Mouse (Mus musculus): Measurements from ENCODE around the gene Gchfr. TPM values are rescaled to one million over a fixed set of nuclear protein-coding genes. Genes with fewer than 3 reads are reported as not detected.

Gchfr gene
- total and polyA plus RNA-seq, 3 experiments, result 1.1 to 18.2 (median 1.8) TPM

DNA sequence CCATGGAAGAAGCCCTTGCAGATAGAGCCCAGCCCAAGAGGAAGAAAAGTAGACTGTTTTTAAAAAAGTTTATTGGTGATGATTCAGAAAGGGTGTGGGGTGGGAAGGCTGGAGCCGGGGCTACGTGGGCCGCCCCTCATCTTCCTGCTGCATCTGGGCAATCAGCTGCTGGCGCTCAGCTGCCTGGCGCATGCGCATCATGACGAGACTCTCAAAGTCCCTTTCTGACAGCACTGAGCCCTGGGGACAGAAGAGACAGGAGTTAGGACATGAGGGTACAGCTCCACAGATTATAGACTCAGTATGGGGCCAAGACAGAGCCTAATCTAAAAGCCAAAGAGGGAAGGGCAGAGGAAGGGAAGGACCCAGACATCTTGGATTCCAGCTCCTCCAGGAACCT is 4.9 kb downstream of the Gchfr start:
- no peak overlapping the region for H3K9ac ChIP-seq (ENCODE audit: insufficient read depth, low read depth)
- peaks cover 0 to 8% of the 10 kb centered on the region in 2 experiments for H3K36me3 ChIP-seq (replicated peaks in 1 of 2; ENCODE audit: control insufficient read depth in 1 of 2, insufficient read depth in 1 of 2, low read length in 1 of 2)
- dilution Hi-C loops (cut with MboI; ENCODE audit: extremely low pct_ligation_motif_present, extremely low pct_unique_long_range_greater_than_20kb, low sequenced_read_pairs) (no loop called here), in situ Hi-C loops (cut with MboI; ENCODE audit: low pct_ligation_motif_present, low pct_unique_long_range_greater_than_20kb, low sequenced_read_pairs) (no loop called here)
- no peak for DNase-seq (ENCODE audit: extremely low read depth)
- no peak overlapping the region for H3K4me2 ChIP-seq (ENCODE audit: insufficient read depth, low read depth, poor library complexity, severe bottlenecking)
- no peak overlapping the region for H3K4me3 ChIP-seq (replicated peaks in 1 of 3; ENCODE audit: low read depth in 2 of 3, low read length in 2 of 3, poor library complexity in 1 of 3)
- peaks cover 35 to 87% of the 10 kb centered on the region in 2 experiments for H3K4me1 ChIP-seq (ENCODE audit: control insufficient read depth in 1 of 2, insufficient read depth in 2 of 2)
- no peaks in the 10 kb centered on the region for H3K9me3 ChIP-seq (replicated peaks; ENCODE audit: low read length)
- no peaks in the 10 kb centered on the region; the same call in 1 of the 2 replicates for H3K79me2 ChIP-seq (replicated peaks; ENCODE audit: control insufficient read depth, extremely low read depth, insufficient read depth, poor library complexity, severe bottlenecking)
- TF ChIP-seq JUND (conservative IDR thresholded peaks at IDR 0.05; ENCODE audit: low read depth, low read length) (no peak), POLR2AphosphoS2 (IDR thresholded peaks at IDR 0.05; ENCODE audit: low read depth, low read length) (no peak), MEF2A (IDR thresholded peaks at IDR 0.05; ENCODE audit: borderline replicate concordance, low read depth, low read length) (no peak), ETS1 (conservative IDR thresholded peaks at IDR 0.05; ENCODE audit: low read depth, low read length) (no peak; the same call in 1 of the 2 replicates), NRF1 (IDR thresholded peaks at IDR 0.05; ENCODE audit: low read depth, low read length) (no peak)
- 0 out of 2 replicates have a peak overlapping the region, but pooled peaks have one; percentile 50 for H3K27ac ChIP-seq (ENCODE audit: insufficient read depth, low read depth)
- H3K27me3 ChIP-seq (replicated peaks), result peaks cover 1% of the 10 kb centered on the region

GRCm38 (mm10) chr2:119172862-119173576 is 5.4 kb downstream of the Gchfr start:
- Histone ChIP-seq H3K4me1 (ENCODE audit: control insufficient read depth in 1 of 2, insufficient read depth in 2 of 2) (peaks cover 37 to 90% of the 10 kb centered on the region in 2 experiments), H3K27ac (ENCODE audit: insufficient read depth, low read depth) (no peak overlapping the region), H3K9ac (ENCODE audit: insufficient read depth, low read depth) (no peak overlapping the region), H3K79me2 (replicated peaks; ENCODE audit: control insufficient read depth, extremely low read depth, insufficient read depth, poor library complexity, severe bottlenecking) (no peaks in the 10 kb centered on the region; the same call in 1 of the 2 replicates), H3K36me3 (replicated peaks in 1 of 2; ENCODE audit: control insufficient read depth in 1 of 2, insufficient read depth in 1 of 2, low read length in 1 of 2) (peaks cover 2 to 11% of the 10 kb centered on the region in 2 experiments), H3K4me2 (ENCODE audit: insufficient read depth, low read depth, poor library complexity, severe bottlenecking) (peak overlapping the region; percentile 85), H3K27me3 (replicated peaks) (no peaks in the 10 kb centered on the region), H3K9me3 (replicated peaks; ENCODE audit: low read length) (peaks cover 2% of the 10 kb centered on the region), H3K4me3 (replicated peaks in 1 of 3; ENCODE audit: low read depth in 2 of 3, low read length in 2 of 3, poor library complexity in 1 of 3) (no peak overlapping the region)
- no peak for DNase-seq (ENCODE audit: extremely low read depth)
- TF ChIP-seq RCOR1 (conservative IDR thresholded peaks at IDR 0.05; ENCODE audit: low read depth, low read length) (no peak), NRF1 (IDR thresholded peaks at IDR 0.05; ENCODE audit: low read depth, low read length) (no peak), CHD2 (IDR thresholded peaks at IDR 0.05; ENCODE audit: low read length) (no peak), SIN3A (IDR thresholded peaks at IDR 0.05; ENCODE audit: low read length) (no peak), IRF4 (IDR thresholded peaks at IDR 0.05; ENCODE audit: low read depth, low read length) (no peak), USF2 (conservative IDR thresholded peaks at IDR 0.05; ENCODE audit: low read depth, low read length) (no peak), ETS1 (conservative IDR thresholded peaks at IDR 0.05; ENCODE audit: low read depth, low read length) (no peak; the same call in 1 of the 2 replicates), TCF12 (IDR thresholded peaks at IDR 0.05; ENCODE audit: low read depth, low read length) (no peak), CHD1 (IDR thresholded peaks at IDR 0.05; ENCODE audit: low read depth, low read length) (no peak), MXI1 (IDR thresholded peaks at IDR 0.05; ENCODE audit: low read depth, low read length) (no peak), E2F4 (IDR thresholded peaks at IDR 0.05; ENCODE audit: insufficient replicate concordance, low read depth, low read length) (no peak), CTCF (conservative IDR thresholded peaks at IDR 0.05 in 1 of 2, IDR thresholded peaks at IDR 0.05 in 1 of 2; ENCODE audit: low read depth in 2 of 2, low read length in 2 of 2) (no peak), SMC3 (IDR thresholded peaks at IDR 0.05; ENCODE audit: low read depth, low read length) (no peak), ZNF384 (IDR thresholded peaks at IDR 0.05; ENCODE audit: low read depth, low read length) (no peak), MYC (IDR thresholded peaks at IDR 0.05; ENCODE audit: low read depth, low read length) (no peak), USF1 (IDR thresholded peaks at IDR 0.05; ENCODE audit: low read depth, low read length) (no peak), TBP (conservative IDR thresholded peaks at IDR 0.05; ENCODE audit: low read depth, low read length) (no peak), POLR2A (IDR thresholded peaks at IDR 0.05; ENCODE audit: low read depth, low read length) (no peak), MEF2A (IDR thresholded peaks at IDR 0.05; ENCODE audit: borderline replicate concordance, low read depth, low read length) (no peak)
- in situ Hi-C loops (cut with MboI; ENCODE audit: low pct_ligation_motif_present, low pct_unique_long_range_greater_than_20kb, low sequenced_read_pairs) (no loop called here), dilution Hi-C loops (cut with MboI; ENCODE audit: extremely low pct_ligation_motif_present, extremely low pct_unique_long_range_greater_than_20kb, low sequenced_read_pairs) (no loop called here)
